8 mouse cellular contexts compared by ENCODE assay signal in genomic region chr2:181680716-181681117, GRCm38 (mm10). TPM values are rescaled to one million over a fixed set of nuclear protein-coding genes. Genes with fewer than 3 reads are reported as not detected.
DNase-seq lines count a peak whose midpoint lies in the region; ATAC-seq lines count a peak whose summit lies in the region.

No protein-coding gene starts in this region.

- WGBS in heart, embryonic 12.5 days = 20% methylated on average over 7 of the region's 7 CpGs
- 18% methylated on average over 7 of the region's 7 CpGs for WGBS in midbrain, embryonic 13.5 days

- H3K4me3 ChIP-seq in heart, embryonic 12.5 days = peak overlapping the region; percentile 77
- H3K4me3 ChIP-seq in midbrain, embryonic 13.5 days (replicated peaks) = peak overlapping the region; percentile 66

- peaks cover under 1% of the 10 kb centered on the region; the same call in 1 of the 2 replicates for H3K36me3 ChIP-seq in heart, embryonic 12.5 days
- H3K36me3 ChIP-seq in midbrain, embryonic 13.5 days = peaks cover 9% of the 10 kb centered on the region

- H3K4me1 ChIP-seq in heart, embryonic 12.5 days (replicated peaks) = peaks cover 20% of the 10 kb centered on the region
- peaks cover 21% of the 10 kb centered on the region for H3K4me1 ChIP-seq in midbrain, embryonic 13.5 days (replicated peaks)

- peak overlapping the region; percentile 89 for H3K9ac ChIP-seq in heart, embryonic 12.5 days
- peak overlapping the region; percentile 87 for H3K9ac ChIP-seq in midbrain, embryonic 13.5 days (replicated peaks)

- ATAC-seq in heart, embryonic 12.5 days (ENCODE audit: insufficient number of reproducible peaks, low FRiP score) = peak; percentile 38
- peak; percentile 44 for ATAC-seq in midbrain, embryonic 13.5 days

- H3K4me2 ChIP-seq in heart, embryonic 12.5 days = peak overlapping the region; percentile 88
- peak overlapping the region; percentile 78 for H3K4me2 ChIP-seq in midbrain, embryonic 13.5 days (replicated peaks)

- no peak for DNase-seq in heart, adult 8-10 months (ENCODE audit: low spot score)
- peak; percentile 54 for DNase-seq in CD4-positive, CD25-positive, alpha-beta regulatory T cell, adult 2 months (ENCODE audit: low read depth, low spot score)
- peak; percentile 57 to 62 for DNase-seq in cerebellum, postnatal 25 days
- peak; percentile 60 for DNase-seq in induced T-regulatory cell, adult 2 months (ENCODE audit: low read depth)
- DNase-seq in c-Kit-positive CD71-positive TER-119-positive erythroid progenitor cells, embryonic 14.5 days (ENCODE audit: low spot score) = no peak
- DNase-seq in right cerebral cortex, postnatal 36 days (ENCODE audit: low spot score in 2 of 2) = no peak

- peak overlapping the region; percentile 24; the same call in 1 of the 2 replicates for H3K27ac ChIP-seq in heart, embryonic 12.5 days (ENCODE audit: poor library complexity, severe bottlenecking)
- H3K27ac ChIP-seq in midbrain, embryonic 13.5 days = peak overlapping the region; percentile 59

- H3K27me3 ChIP-seq in heart, embryonic 12.5 days (replicated peaks) = no peaks in the 10 kb centered on the region
- H3K27me3 ChIP-seq in midbrain, embryonic 13.5 days = no peaks in the 10 kb centered on the region

- no peaks in the 10 kb centered on the region for H3K9me3 ChIP-seq in heart, embryonic 12.5 days (replicated peaks)
- no peaks in the 10 kb centered on the region for H3K9me3 ChIP-seq in midbrain, embryonic 13.5 days

RNA-seq across cellular contexts. Expression of gene Tcea2, which starts 0.6 kb away (rescaled TPM):
- polyA plus RNA-seq in heart, embryonic 12.5 days (2016; fragmentation: Nextera tagmentation; extraction: Ambion mirVana) = 13.1 and 15.4 TPM in 2 replicates
- total RNA-seq in heart, adult 8-10 months (2022) = 1 to 10 TPM; 5.3 to 8.0 (median 7.2) TPM
- 35.7 and 36.9 TPM in 2 replicates for polyA plus RNA-seq in midbrain, embryonic 13.5 days (2015; fragmentation: Nextera tagmentation; extraction: Ambion mirVana)

RNA-seq across cellular contexts. Expression of gene Sox18, which starts 9.3 kb away (rescaled TPM):
- 24.7 and 26.3 TPM in 2 replicates for polyA plus RNA-seq in heart, embryonic 12.5 days (2016; fragmentation: Nextera tagmentation; extraction: Ambion mirVana)
- total RNA-seq in heart, adult 8-10 months (2022) = 10 to 100 TPM; 21.4 to 53.8 (median 48.1) TPM
- polyA plus RNA-seq in midbrain, embryonic 13.5 days (2015; fragmentation: Nextera tagmentation; extraction: Ambion mirVana) = 13.7 and 14.2 TPM in 2 replicates

RNA-seq across cellular contexts. Expression of gene Rgs19, which starts 13.1 kb away (rescaled TPM):
- polyA plus RNA-seq in heart, embryonic 12.5 days (2016; fragmentation: Nextera tagmentation; extraction: Ambion mirVana) = 43.5 and 45.4 TPM in 2 replicates
- total RNA-seq in heart, adult 8-10 months (2022) = 1 to 10 TPM; 3.7 to 8.9 (median 4.9) TPM
- polyA plus RNA-seq in midbrain, embryonic 13.5 days (2015; fragmentation: Nextera tagmentation; extraction: Ambion mirVana) = 38.9 and 40.4 TPM in 2 replicates

RNA-seq across cellular contexts. Expression of gene Lkaaear1, which starts 17.5 kb away (rescaled TPM):
- not detected in 2 replicates for polyA plus RNA-seq in heart, embryonic 12.5 days (2016; fragmentation: Nextera tagmentation; extraction: Ambion mirVana)
- total RNA-seq in heart, adult 8-10 months (2022) = not detected
- not detected in 2 replicates for polyA plus RNA-seq in midbrain, embryonic 13.5 days (2015; fragmentation: Nextera tagmentation; extraction: Ambion mirVana)

RNA-seq across cellular contexts. Expression of gene Gm29797, which starts 23.9 kb away (rescaled TPM):
- not detected in 2 replicates for polyA plus RNA-seq in heart, embryonic 12.5 days (2016; fragmentation: Nextera tagmentation; extraction: Ambion mirVana)
- total RNA-seq in heart, adult 8-10 months (2022) = not detected
- polyA plus RNA-seq in midbrain, embryonic 13.5 days (2015; fragmentation: Nextera tagmentation; extraction: Ambion mirVana) = not detected in 2 replicates

Comparison
In these comparisons a context has a peak if more than half of its experiments do, and no peak if none do; other contexts are left out.
1. DNase-seq: peak in CD4-positive, CD25-positive, alpha-beta regulatory T cell, adult 2 months (single experiment), cerebellum, postnatal 25 days (2 of 2) and induced T-regulatory cell, adult 2 months (single experiment); none in heart, adult 8-10 months (single experiment), c-Kit-positive CD71-positive TER-119-positive erythroid progenitor cells, embryonic 14.5 days (single experiment) and right cerebral cortex, postnatal 36 days (0 of 2).